Mouse (Mus musculus) embryonic facial prominence, embryonic 10.5 days (tissue): ENCODE measurements around the gene Efna2. TPM values are rescaled to one million over a fixed set of nuclear protein-coding genes. Genes with fewer than 3 reads are reported as not detected.

Experiments used
- DNase-seq: peaks from one replicate; pipeline ENCODE4 v3.0.0-alpha.2; 2017; ENCODE audit warnings: low spot score
- H3K27ac ChIP-seq: fragments of 300-500 bp; sonication (generic); replicated peaks from 2 replicates; pipeline ENCODE4 v1.5.1; 2016; ENCODE audit warnings: mild to moderate bottlenecking
- H3K27me3 ChIP-seq: fragments of 300-500 bp; sonication (generic); replicated peaks from 2 replicates; pipeline ENCODE4 v1.6.1; 2016; ENCODE audit warnings: low read depth, mild to moderate bottlenecking; ENCODE audit not compliant: poor library complexity, severe bottlenecking
- H3K36me3 ChIP-seq: fragments of 300-500 bp; sonication (generic); replicated peaks from 2 replicates; pipeline ENCODE4 v1.6.1; 2016; ENCODE audit warnings: mild to moderate bottlenecking, moderate library complexity
- H3K4me1 ChIP-seq: fragments of 300-500 bp; sonication (generic); 2 replicates; pipeline ENCODE4 v1.6.1; 2016
- H3K4me3 ChIP-seq: fragments of 300-500 bp; sonication (generic); 2 replicates; pipeline ENCODE4 v1.5.1; 2016; ENCODE audit warnings: mild to moderate bottlenecking, moderate library complexity
- H3K9me3 ChIP-seq: fragments of 300-500 bp; sonication (generic); 2 replicates; pipeline ENCODE4 v1.6.1; 2016; ENCODE audit warnings: mild to moderate bottlenecking
- WGBS: fragments of 180-500 bp; shearing (Covaris S2); methylation state at CpG from one replicate; pipeline ENCODE4 v1.1.7; 2016; 5-methylcytosine and 5-hydroxymethylcytosine counted together
- polyA plus RNA-seq: library from polyadenylated mRNA; unstranded; fragments of >200 nt; fragmentation: Nextera tagmentation; extraction: Ambion mirVana; gene quantifications from 2 replicates; pipeline ENCODE4 v1.2.1, GENCODE M21; 2016

Gene Efna2
- polyA plus RNA-seq, 1 experiment from 2014 or later: 45.2 TPM

- Histone ChIP-seq H3K27ac (peak overlapping the region; percentile 100; the same call in 1 of the 2 replicates), H3K9me3 (no peaks in the 10 kb centered on the region), H3K36me3 (peaks cover 39% of the 10 kb centered on the region), H3K4me3 (peak overlapping the region; percentile 94), H3K27me3 (no peaks in the 10 kb centered on the region), H3K4me1 (peaks cover 73% of the 10 kb centered on the region)
- 79% methylated on average over 1 of the region's 1 CpGs for WGBS
- no peak for DNase-seq
Measured at GRCm38 (mm10) chr10:80169070-80169469, 10.2 kb upstream of the Efna2 start.

GRCm38 (mm10) chr10:80169651-80170050 is 9.6 kb upstream of the Efna2 start:
- WGBS: 93% methylated on average over 7 of the region's 7 CpGs
- DNase-seq: no peak
- Histone ChIP-seq H3K4me1 (peaks cover 72% of the 10 kb centered on the region), H3K36me3 (peaks cover 39% of the 10 kb centered on the region), H3K9me3 (no peaks in the 10 kb centered on the region), H3K27ac (no peak overlapping the region), H3K27me3 (no peaks in the 10 kb centered on the region), H3K4me3 (peak overlapping the region; percentile 94)

- H3K27me3 ChIP-seq: no peaks in the 10 kb centered on the region
- H3K4me3 ChIP-seq: 0 out of 2 replicates have a peak overlapping the region, but pooled peaks have one; percentile 21
- peaks cover 39% of the 10 kb centered on the region for H3K36me3 ChIP-seq
- DNase-seq: no peak
- no peak overlapping the region for H3K27ac ChIP-seq
- WGBS: 97% methylated on average over 16 of the region's 16 CpGs
- H3K4me1 ChIP-seq: peaks cover 72% of the 10 kb centered on the region
- no peaks in the 10 kb centered on the region for H3K9me3 ChIP-seq
Measured at GRCm38 (mm10) chr10:80170052-80170451, 9.2 kb upstream of the Efna2 start.

- WGBS: 95% methylated on average over 19 of the region's 19 CpGs
- H3K36me3 ChIP-seq: peaks cover 39% of the 10 kb centered on the region
Measured at GRCm38 (mm10) chr10:80170601-80171021, 8.7 kb upstream of the Efna2 start.

GRCm38 (mm10) chr10:80171252-80171651 is 8.0 kb upstream of the Efna2 start:
- Histone ChIP-seq H3K9me3 (no peaks in the 10 kb centered on the region), H3K4me3 (peak overlapping the region; percentile 67; the same call in 1 of the 2 replicates), H3K4me1 (peaks cover 73% of the 10 kb centered on the region), H3K27ac (no peak overlapping the region), H3K27me3 (no peaks in the 10 kb centered on the region), H3K36me3 (peaks cover 39% of the 10 kb centered on the region)
- DNase-seq: no peak
- 92% methylated on average over 15 of the region's 15 CpGs for WGBS

More at GRCm38 (mm10) chr10:80170601-80171021, 8.7 kb upstream of the Efna2 start:
- Histone ChIP-seq H3K9me3 (no peaks in the 10 kb centered on the region), H3K27me3 (no peaks in the 10 kb centered on the region), H3K27ac (no peak overlapping the region), H3K4me3 (peak overlapping the region; percentile 21; the same call in 1 of the 2 replicates), H3K4me1 (peaks cover 72% of the 10 kb centered on the region)
- DNase-seq: no peak

- peaks cover 39% of the 10 kb centered on the region for H3K36me3 ChIP-seq
- H3K9me3 ChIP-seq: no peaks in the 10 kb centered on the region
- DNase-seq: no peak
- H3K4me1 ChIP-seq: peaks cover 71% of the 10 kb centered on the region
- WGBS: 88% methylated on average over 45 of the region's 45 CpGs
- peak overlapping the region; percentile 87 for H3K27ac ChIP-seq
- H3K27me3 ChIP-seq: no peaks in the 10 kb centered on the region
- peak overlapping the region; percentile 67 for H3K4me3 ChIP-seq
Measured at GRCm38 (mm10) chr10:80171760-80172526, 7.3 kb upstream of the Efna2 start.

GRCm38 (mm10) chr10:80172527-80173292 is 6.6 kb upstream of the Efna2 start, which contains the start of gene 1600002K03Rik:
Gene 1600002K03Rik, plus strand, starts transcription at chr10:80172944.
- DNase-seq: peak; percentile 91
- Histone ChIP-seq H3K9me3 (no peaks in the 10 kb centered on the region), H3K36me3 (peaks cover 39% of the 10 kb centered on the region), H3K4me1 (peaks cover 72% of the 10 kb centered on the region), H3K4me3 (peak within 1 kb of the TSS; percentile 67), H3K27me3 (no peaks in the 10 kb centered on the region), H3K27ac (peak within 1 kb of the TSS; percentile 87)
- 10% methylated on average over 35 of the region's 35 CpGs for WGBS

GRCm38 (mm10) chr10:80173358-80173757 is 5.9 kb upstream of the Efna2 start:
- H3K9me3 ChIP-seq: no peaks in the 10 kb centered on the region
- no peak for DNase-seq
- 12% methylated on average over 11 of the region's 11 CpGs for WGBS
- H3K4me1 ChIP-seq: peaks cover 74% of the 10 kb centered on the region
- peak overlapping the region; percentile 67 for H3K4me3 ChIP-seq
- no peaks in the 10 kb centered on the region for H3K27me3 ChIP-seq
- H3K36me3 ChIP-seq: peaks cover 39% of the 10 kb centered on the region
- H3K27ac ChIP-seq: peak overlapping the region; percentile 87

GRCm38 (mm10) chr10:80173955-80174640 is 5.2 kb upstream of the Efna2 start:
- no peaks in the 10 kb centered on the region for H3K27me3 ChIP-seq
- no peak overlapping the region for H3K4me3 ChIP-seq
- WGBS: 86% methylated on average over 10 of the region's 10 CpGs
- DNase-seq: no peak
- no peaks in the 10 kb centered on the region for H3K9me3 ChIP-seq
- H3K27ac ChIP-seq: no peak overlapping the region
- peaks cover 35% of the 10 kb centered on the region for H3K36me3 ChIP-seq
- H3K4me1 ChIP-seq: peaks cover 68% of the 10 kb centered on the region

- Histone ChIP-seq H3K36me3 (peaks cover 29% of the 10 kb centered on the region), H3K27me3 (no peaks in the 10 kb centered on the region), H3K4me3 (no peak overlapping the region), H3K9me3 (no peaks in the 10 kb centered on the region), H3K4me1 (peaks cover 66% of the 10 kb centered on the region), H3K27ac (no peak overlapping the region)
- WGBS: 57% methylated on average over 2 of the region's 2 CpGs
- peak; percentile 70 for DNase-seq
Measured at GRCm38 (mm10) chr10:80174705-80175104, 4.6 kb upstream of the Efna2 start.

- 20% methylated on average over 4 of the region's 4 CpGs for WGBS
- H3K4me1 ChIP-seq: peaks cover 66% of the 10 kb centered on the region
- H3K36me3 ChIP-seq: peaks cover 19% of the 10 kb centered on the region
- 0 out of 2 replicates have a peak overlapping the region, but pooled peaks have one; percentile 5 for H3K27ac ChIP-seq
- no peaks in the 10 kb centered on the region for H3K27me3 ChIP-seq
- H3K9me3 ChIP-seq: no peaks in the 10 kb centered on the region
- DNase-seq: peak; percentile 78
- peak overlapping the region; percentile 11; the same call in 1 of the 2 replicates for H3K4me3 ChIP-seq
Measured at GRCm38 (mm10) chr10:80175536-80176269, 3.6 kb upstream of the Efna2 start.
